Mouse (Mus musculus) testis, adult 2 months (tissue): ENCODE results near the gene Ivl.

Source experiments
- CTCF ChIP-seq: fragments of 200-500 bp; IDR thresholded peaks from 2 replicates; pipeline ENCODE4 v1.5.1; 2012; ENCODE audit warnings: low read depth, mild to moderate bottlenecking, inconsistent platforms, low read length, moderate library complexity; ENCODE audit not compliant: control insufficient read depth, insufficient read depth, insufficient replicate concordance
- POLR2A ChIP-seq: fragments of 200-500 bp; IDR thresholded peaks from 2 replicates; pipeline ENCODE4 v1.6.1; 2012; ENCODE audit warnings: low read depth, mild to moderate bottlenecking, inconsistent platforms, low read length, moderate library complexity; ENCODE audit not compliant: control insufficient read depth

DNA sequence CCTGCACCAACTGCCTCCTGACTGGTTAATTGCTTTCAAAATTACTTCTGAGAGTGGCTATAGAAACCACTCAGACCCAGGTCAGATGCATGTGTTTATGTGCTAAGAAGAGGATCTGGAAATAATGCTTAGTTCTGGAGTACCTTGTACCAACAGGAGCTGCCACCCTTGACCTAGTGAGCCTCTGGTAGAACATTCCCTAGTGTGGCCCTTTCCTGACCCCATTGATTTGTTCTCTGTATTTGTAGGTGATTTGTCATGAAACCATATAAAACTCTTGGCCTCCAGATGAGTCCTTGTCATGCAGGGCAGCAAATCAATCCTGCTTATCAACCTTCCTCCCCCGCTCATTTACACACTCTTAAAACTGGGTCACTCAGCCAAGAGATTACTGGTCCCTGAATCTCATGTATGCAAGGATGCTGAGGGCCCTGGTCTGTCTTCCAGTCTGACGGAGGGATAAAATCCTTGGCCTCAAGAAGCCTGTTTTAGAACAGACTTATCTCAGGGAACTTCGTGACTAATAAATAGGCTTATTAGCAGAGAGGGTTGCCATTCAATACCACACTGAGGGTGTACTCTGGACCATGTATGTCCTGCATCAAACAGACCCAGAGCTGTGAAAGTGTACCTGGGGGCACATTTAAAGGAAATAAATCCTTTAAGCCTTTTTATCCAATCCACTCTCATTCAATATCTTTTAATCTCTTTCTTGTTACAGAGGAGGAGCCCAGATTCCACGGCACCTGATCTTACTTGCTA lies 5.3 kb upstream of the Ivl start:
- TF ChIP-seq POLR2A (no peak), CTCF (no peak)
